Mouse (Mus musculus): ENCODE results near the gene Phgdh. TPM values are rescaled to one million over a fixed set of nuclear protein-coding genes. Genes with fewer than 3 reads are reported as not detected.

The Phgdh gene
- total RNA-seq (2022) = 10 to 100 TPM; 61.3 to 72.1 (median 67.5) TPM

GRCm38 (mm10) chr3:98339706-98340109 is at the start of gene Phgdh:
Gene Phgdh, minus strand, starts transcription at chr3:98339990.
- DNase-seq (ENCODE audit: low spot score in 2 of 2) = peak; percentile 44 to 52

GRCm38 (mm10) chr3:98389305-98389704 is 49.5 kb upstream of the Phgdh start:
- no peak for DNase-seq (ENCODE audit: low spot score in 2 of 2)

GRCm38 (mm10) chr3:98387756-98388155 is 48.0 kb upstream of the Phgdh start:
- DNase-seq (ENCODE audit: low spot score in 2 of 2) = no peak

GRCm38 (mm10) chr3:98387086-98387485 is 47.3 kb upstream of the Phgdh start:
- no peak for DNase-seq (ENCODE audit: low spot score in 2 of 2)

GRCm38 (mm10) chr3:98383024-98383790 is 43.4 kb upstream of the Phgdh start:
- DNase-seq (ENCODE audit: low spot score in 2 of 2) = no peak

- peak; percentile 69 to 75 for DNase-seq (ENCODE audit: low spot score in 2 of 2)
These were observed 42.6 kb upstream of the Phgdh start, which contains the start of gene Zfp697 for GRCm38 (mm10) chr3:98382246-98382939. Gene Zfp697, plus strand, starts transcription at chr3:98382461.

GRCm38 (mm10) chr3:98381677-98382245 is 42.0 kb upstream of the Phgdh start:
- no peak for DNase-seq (ENCODE audit: low spot score in 2 of 2)

- no peak for DNase-seq (ENCODE audit: low spot score in 2 of 2)
These were observed 39.4 kb upstream of the Phgdh start for GRCm38 (mm10) chr3:98379236-98379635.

- no peak for DNase-seq (ENCODE audit: low spot score in 2 of 2)
These were observed 38.5 kb upstream of the Phgdh start for GRCm38 (mm10) chr3:98378267-98378666.

GRCm38 (mm10) chr3:98374980-98375379 is 35.2 kb upstream of the Phgdh start:
- DNase-seq (ENCODE audit: low spot score in 2 of 2) = no peak

- DNase-seq (ENCODE audit: low spot score in 2 of 2) = no peak
These were observed 34.4 kb upstream of the Phgdh start for GRCm38 (mm10) chr3:98374062-98374719.

- DNase-seq (ENCODE audit: low spot score in 2 of 2) = no peak
These were observed 29.0 kb upstream of the Phgdh start for GRCm38 (mm10) chr3:98368776-98369175.

GRCm38 (mm10) chr3:98368283-98368682 is 28.5 kb upstream of the Phgdh start:
- no peak for DNase-seq (ENCODE audit: low spot score in 2 of 2)

GRCm38 (mm10) chr3:98366823-98367222 is 27.0 kb upstream of the Phgdh start:
- DNase-seq (ENCODE audit: low spot score in 2 of 2) = no peak

GRCm38 (mm10) chr3:98366086-98366485 is 26.3 kb upstream of the Phgdh start:
- DNase-seq (ENCODE audit: low spot score in 2 of 2) = no peak

- DNase-seq (ENCODE audit: low spot score in 2 of 2) = no peak
These were observed 23.0 kb upstream of the Phgdh start for GRCm38 (mm10) chr3:98362753-98363152.

- DNase-seq (ENCODE audit: low spot score in 2 of 2) = no peak
These were observed 17.0 kb upstream of the Phgdh start for GRCm38 (mm10) chr3:98356632-98357370.

GRCm38 (mm10) chr3:98356026-98356365 is 16.2 kb upstream of the Phgdh start:
- no peak for DNase-seq (ENCODE audit: low spot score in 2 of 2)

- no peak for DNase-seq (ENCODE audit: low spot score in 2 of 2)
These were observed 15.7 kb upstream of the Phgdh start for GRCm38 (mm10) chr3:98355344-98356025.

GRCm38 (mm10) chr3:98353892-98354291 is 14.1 kb upstream of the Phgdh start:
- peak in 1 of 2 experiments; percentile 76 for DNase-seq (ENCODE audit: low spot score in 2 of 2)

- DNase-seq (ENCODE audit: low spot score in 2 of 2) = no peak
These were observed 8.9 kb upstream of the Phgdh start for GRCm38 (mm10) chr3:98348705-98349104.

All from layer of hippocampus, adult 8-10 months (tissue).